Mouse (Mus musculus) intestine, postnatal 0 days (tissue): Measurements from ENCODE around the gene Cyp4f18. TPM values are rescaled to one million over a fixed set of nuclear protein-coding genes. Genes with fewer than 3 reads are reported as not detected.
"Not testable (repeated sequence)": the region's sequence is repeated elsewhere in the genome, so short reads cannot be mapped to it uniquely, and the experiment has no call there.

ENCODE experiments used
- ATAC-seq: fragments of 200-750 bp; cut with Nextera tagmentation; 2 replicates; pipeline ENCODE4 v1.8.0; 2017; ENCODE audit warnings: mild to moderate bottlenecking, moderate TSS enrichment, moderate library complexity
- H3K27ac ChIP-seq: fragments of 300-500 bp; sonication (generic); 2 replicates; pipeline ENCODE4 v1.5.1; 2014; ENCODE audit warnings: mild to moderate bottlenecking, low read depth, low read length, moderate library complexity
- H3K27me3 ChIP-seq: fragments of 300-500 bp; sonication (generic); replicated peaks from 2 replicates; pipeline ENCODE4 v1.6.1; 2014; ENCODE audit warnings: low read length, mixed read lengths; ENCODE audit not compliant: control insufficient read depth, insufficient read depth
- H3K36me3 ChIP-seq: fragments of 300-500 bp; sonication (generic); 2 replicates; pipeline ENCODE4 v1.6.1; 2014; ENCODE audit warnings: mild to moderate bottlenecking, moderate library complexity; ENCODE audit not compliant: control insufficient read depth, insufficient read depth
- H3K4me1 ChIP-seq: fragments of 300-500 bp; sonication (generic); replicated peaks from 2 replicates; pipeline ENCODE4 v1.6.1; 2014; ENCODE audit warnings: antibody characterized with exemption, low read length, mixed read lengths; ENCODE audit not compliant: control insufficient read depth, insufficient read depth
- H3K4me2 ChIP-seq: fragments of 300-500 bp; sonication (generic); replicated peaks from 2 replicates; pipeline ENCODE4 v1.6.1; 2014; ENCODE audit warnings: low read depth, mild to moderate bottlenecking, moderate library complexity
- H3K4me3 ChIP-seq: fragments of 300-500 bp; sonication (generic); 2 replicates; pipeline ENCODE4 v1.5.1; 2014; ENCODE audit warnings: low read depth, low read length
- H3K9ac ChIP-seq: fragments of 300-500 bp; sonication (generic); 2 replicates; pipeline ENCODE4 v1.6.1; 2014; ENCODE audit warnings: mild to moderate bottlenecking, low read depth, low read length
- H3K9me3 ChIP-seq: fragments of 300-500 bp; sonication (generic); 2 replicates; pipeline ENCODE4 v1.6.1; 2016; ENCODE audit warnings: mixed run types; ENCODE audit not compliant: control insufficient read depth
- CTCF ChIP-seq: sonication (generic); IDR thresholded peaks from 2 replicates; pipeline ENCODE4 v1.5.1; 2016; ENCODE audit warnings: low read depth, mild to moderate bottlenecking, control low read depth, antibody characterized with exemption, moderate library complexity
- whole genome bisulfite sequencing: fragments of 180-500 bp; shearing (Covaris S2); extraction: QIAGEN DNeasy Blood & Tissue Kit; methylation state at CpG from one replicate; pipeline ENCODE4 v1.1.7; 2014; 5-methylcytosine and 5-hydroxymethylcytosine counted together
- polyA plus RNA-seq: library from polyadenylated mRNA; unstranded; fragments of >200 nt; fragmentation: Nextera tagmentation; extraction: Ambion mirVana; gene quantifications from 2 replicates; pipeline ENCODE4 v1.2.1, GENCODE M21; 2015

Gene Cyp4f18
- 2.7 and 4.2 TPM in 2 replicates for polyA plus RNA-seq

DNA sequence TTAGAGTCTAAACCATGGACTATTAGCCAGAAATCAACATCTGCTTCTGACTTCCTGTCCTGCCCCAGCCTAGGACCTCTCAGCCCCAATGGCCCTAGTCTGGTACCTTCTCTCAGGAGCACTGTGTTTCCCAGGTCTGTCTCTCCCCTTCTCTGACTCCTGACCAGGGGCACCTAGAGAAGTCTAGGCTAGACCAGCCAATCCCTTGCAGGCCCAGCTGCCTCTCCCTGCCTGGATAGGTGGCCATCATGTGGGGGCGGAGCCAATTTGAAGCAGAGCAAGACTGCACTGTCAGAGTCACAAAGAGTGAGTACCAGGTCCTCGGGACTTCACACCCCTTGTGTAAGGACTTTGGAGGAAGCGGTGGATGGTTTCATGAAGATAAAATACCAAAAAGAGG lies at the start of gene Cyp4f18:
Gene Cyp4f18, minus strand, starts transcription at position 154 of the 400 bp plus-strand sequence.
- WGBS, result 70% methylated on average over 3 of the region's 3 CpGs
- no peaks in the 10 kb centered on the region for H3K27me3 ChIP-seq
- H3K9me3 ChIP-seq, result no peaks in the 10 kb centered on the region
- H3K4me3 ChIP-seq, result no peak within 1 kb of the TSS
- no peak within 1 kb of the TSS for H3K9ac ChIP-seq
- no peak within 1 kb of the TSS for H3K27ac ChIP-seq
- no peak within 1 kb of the TSS for H3K4me2 ChIP-seq
- TF ChIP-seq CTCF, result no peak
- no peaks in the 10 kb centered on the region for H3K4me1 ChIP-seq
- no peak for ATAC-seq
- H3K36me3 ChIP-seq, result no peaks in the 10 kb centered on the region

DNA sequence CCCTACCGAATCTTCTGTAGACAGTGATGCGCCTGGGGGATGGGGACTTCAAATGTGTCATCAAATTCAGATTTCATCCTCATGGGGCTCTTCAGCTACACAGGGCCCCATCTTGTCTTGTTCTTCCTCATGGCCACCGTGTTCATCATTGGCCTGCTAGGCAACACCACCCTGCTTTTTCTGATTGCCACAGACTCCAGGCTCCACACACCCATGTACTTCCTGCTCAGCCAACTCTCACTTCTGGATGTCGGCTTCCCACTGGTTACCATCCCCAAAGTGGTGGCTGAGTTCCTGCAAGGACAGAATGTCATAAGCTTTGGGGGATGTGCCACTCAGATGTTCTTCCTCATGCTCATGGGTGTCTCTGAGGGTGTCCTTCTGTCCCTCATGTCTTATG lies 48.2 kb upstream of the Cyp4f18 start:
- not testable (repeated sequence) for H3K27ac ChIP-seq, H3K27me3 ChIP-seq, H3K36me3 ChIP-seq, H3K4me2 ChIP-seq, H3K4me1 ChIP-seq, H3K9me3 ChIP-seq, ATAC-seq, H3K9ac ChIP-seq, H3K4me3 ChIP-seq
- 92% methylated on average over 3 of the region's 4 CpGs for WGBS

DNA sequence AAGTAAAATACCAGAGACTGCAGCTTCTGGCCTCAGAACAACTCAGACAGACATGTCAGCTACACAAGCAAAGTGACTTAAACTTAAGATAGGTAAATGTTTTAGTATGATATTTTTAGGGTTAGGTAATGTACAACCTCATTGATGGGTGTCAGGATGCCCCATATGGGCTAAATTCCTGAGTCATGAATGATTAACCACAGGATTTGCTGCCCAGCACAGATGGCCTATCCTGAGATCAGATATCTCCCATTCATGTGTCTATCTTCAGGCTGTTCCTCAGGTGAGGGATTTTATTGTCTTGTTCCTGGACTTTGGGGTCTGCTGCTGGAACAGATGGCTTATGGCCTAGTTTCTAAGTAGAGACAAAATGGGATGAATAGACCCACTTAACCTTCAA lies 45.2 kb upstream of the Cyp4f18 start:
- not testable (repeated sequence) for H3K4me1 ChIP-seq, H3K27ac ChIP-seq, H3K4me3 ChIP-seq, H3K9ac ChIP-seq, H3K27me3 ChIP-seq, H3K4me2 ChIP-seq, H3K9me3 ChIP-seq, H3K36me3 ChIP-seq, ATAC-seq

DNA sequence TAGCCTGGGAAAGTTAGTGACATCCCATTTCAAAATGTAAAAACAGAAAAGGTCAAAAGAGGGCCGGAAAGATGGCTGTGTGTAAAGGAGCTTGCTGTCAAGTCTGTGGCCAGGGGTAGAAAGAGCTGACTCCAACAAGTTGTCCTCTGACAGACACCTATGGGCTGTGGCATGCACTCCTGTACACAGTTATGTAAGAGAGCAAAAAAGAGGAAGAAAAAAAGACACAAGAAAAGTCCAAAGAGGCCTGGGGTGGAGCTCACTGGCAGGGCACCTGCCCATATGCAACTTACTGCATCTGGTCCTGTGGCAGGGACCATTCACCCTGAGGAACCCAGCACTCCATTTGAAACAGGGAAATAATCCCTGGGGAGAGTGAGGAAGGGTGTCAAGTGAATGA lies 33.1 kb upstream of the Cyp4f18 start:
- Histone ChIP-seq H3K27ac (no peak overlapping the region), H3K4me3 (no peak overlapping the region), H3K9ac (no peak overlapping the region), H3K27me3 (no peaks in the 10 kb centered on the region), H3K4me1 (no peaks in the 10 kb centered on the region), H3K36me3 (no peaks in the 10 kb centered on the region), H3K4me2 (no peak overlapping the region), H3K9me3 (no peaks in the 10 kb centered on the region)
- 84% methylated on average over 1 of the region's 1 CpGs for WGBS
- no peak for ATAC-seq
- TF ChIP-seq CTCF, result no peak

DNA sequence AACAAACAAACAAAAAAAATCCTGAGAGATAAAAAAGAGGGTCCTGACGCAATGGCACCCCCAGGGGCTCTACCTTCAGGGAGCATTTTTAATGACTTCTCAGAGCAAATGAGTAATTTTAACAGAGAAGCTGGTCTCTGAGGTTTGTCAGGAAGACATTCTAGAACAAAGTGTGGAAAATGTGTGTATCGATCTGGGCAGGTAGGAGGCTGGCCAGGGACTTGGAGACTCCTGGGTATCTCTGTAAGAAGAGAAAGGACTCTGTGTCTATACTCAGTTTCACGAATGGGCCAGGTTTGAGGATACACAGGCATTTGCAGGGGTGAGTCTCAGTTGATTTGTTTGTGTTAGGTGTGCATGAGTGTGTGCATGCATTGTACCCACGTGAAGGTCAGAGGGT lies 31.5 kb upstream of the Cyp4f18 start, which contains the start of gene Olfr372:
Gene Olfr372, plus strand, starts transcription at position 301 of the 400 bp plus-strand sequence.
- not testable (repeated sequence) for H3K36me3 ChIP-seq, H3K4me1 ChIP-seq, H3K27me3 ChIP-seq, H3K27ac ChIP-seq, H3K4me3 ChIP-seq, ATAC-seq, H3K9me3 ChIP-seq, H3K9ac ChIP-seq, H3K4me2 ChIP-seq
- WGBS, result 73% methylated on average over 4 of the region's 4 CpGs

DNA sequence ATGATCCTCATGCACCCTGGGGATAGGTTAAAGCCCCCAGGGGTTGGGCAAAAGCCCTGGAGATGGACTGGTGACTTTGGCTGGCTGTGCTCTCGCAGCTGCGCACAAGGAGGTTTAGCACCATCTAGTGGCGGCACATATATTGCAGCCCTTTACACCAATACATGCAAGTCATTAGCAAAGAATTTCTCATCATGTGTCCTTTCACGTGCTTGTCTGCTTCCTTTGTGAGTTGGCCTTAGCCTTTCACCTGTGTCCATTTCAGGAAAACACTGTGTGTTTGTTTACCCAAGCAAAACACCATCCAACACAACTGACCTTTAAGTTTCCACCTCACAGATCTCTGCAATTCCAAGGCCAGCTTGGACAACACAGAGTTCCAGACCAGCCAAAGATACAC lies 23.5 kb upstream of the Cyp4f18 start:
- not testable (repeated sequence) for H3K9ac ChIP-seq, H3K27ac ChIP-seq, H3K4me2 ChIP-seq, H3K9me3 ChIP-seq, H3K4me3 ChIP-seq, H3K4me1 ChIP-seq, H3K36me3 ChIP-seq, H3K27me3 ChIP-seq
- TF ChIP-seq CTCF, result peak; percentile 53
- WGBS, result 46% methylated on average over 4 of the region's 4 CpGs
- ATAC-seq, result peak; percentile 56

DNA sequence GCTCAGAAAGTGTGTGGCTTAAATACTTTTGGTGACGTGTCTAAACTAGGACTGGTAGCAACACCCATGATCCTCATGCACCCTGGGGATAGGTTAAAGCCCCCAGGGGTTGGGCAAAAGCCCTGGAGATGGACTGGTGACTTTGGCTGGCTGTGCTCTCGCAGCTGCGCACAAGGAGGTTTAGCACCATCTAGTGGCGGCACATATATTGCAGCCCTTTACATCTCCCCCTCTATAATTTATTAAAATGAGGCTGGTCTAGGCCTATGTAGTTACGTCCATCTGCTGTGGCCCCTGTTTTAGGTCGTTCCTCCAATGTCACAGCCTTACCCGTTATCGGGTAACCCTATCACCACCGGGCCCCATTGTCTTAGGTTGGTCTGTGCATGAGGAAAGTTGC lies 15.5 kb upstream of the Cyp4f18 start:
- H3K9me3 ChIP-seq, H3K27me3 ChIP-seq, H3K4me1 ChIP-seq, H3K9ac ChIP-seq, H3K4me3 ChIP-seq, ATAC-seq, H3K27ac ChIP-seq, H3K36me3 ChIP-seq, H3K4me2 ChIP-seq: not testable (repeated sequence)
- WGBS, result 17% methylated on average over 4 of the region's 9 CpGs
